Mouse (Mus musculus): ENCODE results near the gene Ccdc78.

DNA sequence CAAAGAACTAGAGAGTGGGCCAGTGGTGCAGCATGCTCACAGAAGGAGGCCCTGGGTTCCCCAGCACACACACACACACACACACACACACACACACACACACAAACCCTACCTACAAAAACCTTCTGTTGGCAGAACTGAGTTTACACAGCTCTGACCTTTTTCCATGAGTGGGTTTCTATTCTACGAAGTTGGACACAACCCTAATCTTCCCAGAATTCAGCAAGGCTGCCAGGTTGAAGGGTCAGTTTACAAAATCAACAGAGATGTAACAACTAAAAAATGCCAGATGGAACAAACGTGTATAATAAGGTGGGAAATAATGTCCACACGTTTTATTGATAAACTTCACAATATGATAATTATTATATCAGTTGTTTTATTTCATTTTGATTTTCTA lies 28.7 kb upstream of the Ccdc78 start:
- TF ChIP-seq POLR2A (IDR thresholded peaks at IDR 0.05; ENCODE audit: control insufficient read depth, low read depth, low read length) (no peak), CTCF (IDR thresholded peaks at IDR 0.05; ENCODE audit: control insufficient read depth, insufficient read depth, insufficient replicate concordance, low read depth, low read length) (no peak)

All from testis, adult 2 months (tissue).